Mouse (Mus musculus) ovary, postnatal 10 days (tissue): Measurements from ENCODE around the gene Pik3cd.
"Not testable (repeated sequence)": the region's sequence is repeated elsewhere in the genome, so short reads cannot be mapped to it uniquely, and the experiment has no call there.

Experiments used
- DNase-seq: peaks from one replicate; pipeline ENCODE4 v3.0.0; 2022; ENCODE audit warnings: low spot score

The Pik3cd gene

GRCm38 (mm10) chr4:149650493-149651193 lies 51.7 kb downstream of the Pik3cd start:
- DNase-seq = peak; percentile 54

- no peak for DNase-seq
These were observed 54.2 kb downstream of the Pik3cd start for GRCm38 (mm10) chr4:149648031-149648805.

GRCm38 (mm10) chr4:149645761-149646160 lies 56.6 kb downstream of the Pik3cd start:
- DNase-seq = no peak

GRCm38 (mm10) chr4:149641956-149642355 lies 60.4 kb downstream of the Pik3cd start:
- no peak for DNase-seq

- DNase-seq = no peak
These were observed 61.0 kb downstream of the Pik3cd start for GRCm38 (mm10) chr4:149641400-149641799.

GRCm38 (mm10) chr4:149640831-149641230 lies 61.5 kb downstream of the Pik3cd start:
- no peak for DNase-seq

GRCm38 (mm10) chr4:149637942-149638341 lies 64.4 kb downstream of the Pik3cd start:
- DNase-seq = no peak

GRCm38 (mm10) chr4:149635915-149636415 lies 66.4 kb downstream of the Pik3cd start:
- no peak for DNase-seq

GRCm38 (mm10) chr4:149634966-149635365 lies 67.4 kb downstream of the Pik3cd start:
- DNase-seq = no peak

GRCm38 (mm10) chr4:149634157-149634556 lies 68.2 kb downstream of the Pik3cd start:
- no peak for DNase-seq

GRCm38 (mm10) chr4:149632670-149633307 lies 69.6 kb downstream of the Pik3cd start:
- DNase-seq = no peak

- DNase-seq = no peak
These were observed 73.6 kb downstream of the Pik3cd start for GRCm38 (mm10) chr4:149628810-149629209.

GRCm38 (mm10) chr4:149628372-149628771 lies 74.0 kb downstream of the Pik3cd start:
- no peak for DNase-seq

GRCm38 (mm10) chr4:149626809-149627208 lies 75.6 kb downstream of the Pik3cd start:
- no peak for DNase-seq

- no peak for DNase-seq
These were observed 78.7 kb downstream of the Pik3cd start for GRCm38 (mm10) chr4:149623711-149624110.

- no peak for DNase-seq
These were observed 81.1 kb downstream of the Pik3cd start for GRCm38 (mm10) chr4:149621286-149621685.

GRCm38 (mm10) chr4:149619988-149620387 lies 82.4 kb downstream of the Pik3cd start:
- DNase-seq = no peak

GRCm38 (mm10) chr4:149616999-149617398 lies 85.4 kb downstream of the Pik3cd start:
- DNase-seq = not testable (repeated sequence)

GRCm38 (mm10) chr4:149614869-149615268 lies 87.5 kb downstream of the Pik3cd start:
- no peak for DNase-seq

GRCm38 (mm10) chr4:149613497-149613896 lies 88.9 kb downstream of the Pik3cd start:
- DNase-seq = not testable (repeated sequence)

- DNase-seq = peak; percentile 17
These were observed 90.9 kb downstream of the Pik3cd start for GRCm38 (mm10) chr4:149611376-149612044.
